Mouse (Mus musculus) bone marrow, adult 2 months (tissue): ENCODE measurements around the gene Mknk2.

Experiments used
- CTCF ChIP-seq: fragments of 200-500 bp; IDR thresholded peaks from 2 replicates; pipeline ENCODE4 v1.5.1; 2011; ENCODE audit warnings: low read length, control low read depth; ENCODE audit not compliant: control insufficient read depth, insufficient read depth
- POLR2A ChIP-seq: fragments of 200-500 bp; IDR thresholded peaks from 2 replicates; pipeline ENCODE4 v1.6.1; 2011; ENCODE audit warnings: low read depth, mild to moderate bottlenecking, control low read depth, low read length, borderline replicate concordance; ENCODE audit not compliant: control insufficient read depth

DNA sequence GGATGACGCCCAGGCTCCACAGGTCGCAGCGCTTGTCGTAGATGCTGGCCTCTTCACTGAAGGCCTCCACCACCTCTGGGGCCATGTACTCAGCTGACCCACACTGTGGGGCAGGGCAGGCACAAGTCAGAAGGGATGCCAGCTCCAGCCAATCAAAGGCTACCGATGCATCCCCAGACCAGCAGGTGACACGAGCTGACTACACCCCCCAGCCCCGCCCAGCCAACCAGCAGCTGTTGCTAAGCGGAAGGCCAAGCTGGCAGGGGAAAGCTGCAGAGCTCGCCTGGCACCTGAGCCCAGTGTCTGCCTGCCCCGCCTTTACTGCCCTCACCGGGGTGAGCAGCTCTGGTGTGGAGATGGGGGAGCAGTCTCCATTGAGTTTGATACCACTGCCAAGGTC, 9.3 kb downstream of the Mknk2 start:
- TF ChIP-seq CTCF (no peak), POLR2A (no peak)
